Mouse (Mus musculus): ENCODE measurements around the gene Def8. TPM values are rescaled to one million over a fixed set of nuclear protein-coding genes. Genes with fewer than 3 reads are reported as not detected.

Gene Def8
- 11.2 and 11.6 TPM in 2 replicates for polyA plus RNA-seq (2015; fragmentation: Nextera tagmentation; extraction: Ambion mirVana)

- TF ChIP-seq CTCF (IDR thresholded peaks at IDR 0.05) (no peak), EP300 (IDR thresholded peaks at IDR 0.05) (no peak)
- H3K9me3 ChIP-seq (ENCODE audit: low read length): peaks cover 7% of the 10 kb centered on the region; the same call in 1 of the 2 replicates
- 69% methylated on average over 7 of the region's 7 CpGs for WGBS
- H3K9ac ChIP-seq (replicated peaks; ENCODE audit: low read depth): no peak within 1 kb of the TSS
- no peak within 1 kb of the TSS for H3K27ac ChIP-seq (ENCODE audit: low read length)
- H3K27me3 ChIP-seq (replicated peaks; ENCODE audit: insufficient read depth, low read length): no peaks in the 10 kb centered on the region
- no peak within 1 kb of the TSS; the same call in 1 of the 2 replicates for H3K4me3 ChIP-seq (ENCODE audit: low read depth, low read length)
- H3K4me1 ChIP-seq (ENCODE audit: insufficient read depth, low read depth, low read length): no peaks in the 10 kb centered on the region
- DNase-seq (ENCODE audit: low spot score) (no peak), ATAC-seq (no peak)
- peak within 1 kb of the TSS; percentile 48 for H3K4me2 ChIP-seq (replicated peaks; ENCODE audit: low read depth, low read length)
- H3K36me3 ChIP-seq (ENCODE audit: insufficient read depth, low read length): no peaks in the 10 kb centered on the region
Observed at GRCm38 (mm10) chr8:123423441-123423840, at the start of gene Def8. Def8 (plus strand) TSS chr8:123423527.

DNA sequence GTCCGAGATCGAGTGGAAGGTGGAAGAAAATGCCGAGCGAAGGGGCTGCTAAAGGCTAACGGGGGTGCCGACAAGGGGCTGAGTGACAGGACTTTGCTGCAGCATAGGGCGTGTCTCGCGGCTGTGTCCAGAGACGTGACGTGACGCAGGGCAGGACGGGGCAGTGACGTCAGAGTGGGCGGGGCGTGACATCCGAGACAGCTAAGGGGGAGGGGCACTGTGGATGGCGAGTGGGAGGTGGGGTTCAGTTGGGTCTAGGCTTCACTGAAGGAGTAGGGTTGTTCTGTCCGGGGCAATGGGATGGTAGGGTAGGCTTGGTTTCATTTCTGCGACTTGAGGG, 49.1 kb upstream of the Def8 start:
- Histone ChIP-seq H3K4me2 (replicated peaks; ENCODE audit: low read depth, low read length) (peak overlapping the region; percentile 89), H3K27me3 (replicated peaks; ENCODE audit: insufficient read depth, low read length) (no peaks in the 10 kb centered on the region), H3K9me3 (ENCODE audit: low read length) (no peaks in the 10 kb centered on the region), H3K9ac (replicated peaks; ENCODE audit: low read depth) (peak overlapping the region; percentile 94), H3K4me3 (ENCODE audit: low read depth, low read length) (peak overlapping the region; percentile 90), H3K27ac (ENCODE audit: low read length) (peak overlapping the region; percentile 98), H3K4me1 (ENCODE audit: insufficient read depth, low read depth, low read length) (peaks cover 15% of the 10 kb centered on the region; the same call in 1 of the 2 replicates), H3K36me3 (ENCODE audit: insufficient read depth, low read length) (0 out of 2 replicates have a peak, but pooled peaks cover 3% of the 10 kb centered on the region)
- TF ChIP-seq CTCF (IDR thresholded peaks at IDR 0.05) (no peak), EP300 (IDR thresholded peaks at IDR 0.05) (no peak)
- DNase-seq (ENCODE audit: low spot score) (peak; percentile 96), ATAC-seq (peak; percentile 86)
- WGBS: 3% methylated on average over 19 of the region's 20 CpGs

- Histone ChIP-seq H3K36me3 (ENCODE audit: insufficient read depth, low read length) (0 out of 2 replicates have a peak, but pooled peaks cover 3% of the 10 kb centered on the region), H3K27me3 (replicated peaks; ENCODE audit: insufficient read depth, low read length) (no peaks in the 10 kb centered on the region), H3K4me2 (replicated peaks; ENCODE audit: low read depth, low read length) (no peak overlapping the region), H3K4me1 (ENCODE audit: insufficient read depth, low read depth, low read length) (peaks cover 15% of the 10 kb centered on the region; the same call in 1 of the 2 replicates), H3K4me3 (ENCODE audit: low read depth, low read length) (no peak overlapping the region), H3K9me3 (ENCODE audit: low read length) (no peaks in the 10 kb centered on the region), H3K27ac (ENCODE audit: low read length) (no peak overlapping the region), H3K9ac (replicated peaks; ENCODE audit: low read depth) (no peak overlapping the region)
- DNase-seq (ENCODE audit: low spot score) (no peak), ATAC-seq (no peak)
- 89% methylated on average over 10 of the region's 10 CpGs for whole genome bisulfite sequencing
- TF ChIP-seq EP300 (IDR thresholded peaks at IDR 0.05) (no peak), CTCF (IDR thresholded peaks at IDR 0.05) (no peak)
Observed at GRCm38 (mm10) chr8:123375701-123376100, 47.6 kb upstream of the Def8 start.

- no peak for DNase-seq (ENCODE audit: low spot score)
- H3K9ac ChIP-seq (replicated peaks; ENCODE audit: low read depth): no peak overlapping the region
- H3K4me3 ChIP-seq (ENCODE audit: low read depth, low read length): no peak overlapping the region
- no peaks in the 10 kb centered on the region for H3K27me3 ChIP-seq (replicated peaks; ENCODE audit: insufficient read depth, low read length)
- no peaks in the 10 kb centered on the region for H3K9me3 ChIP-seq (ENCODE audit: low read length)
- H3K4me2 ChIP-seq (replicated peaks; ENCODE audit: low read depth, low read length): no peak overlapping the region
- peaks cover 15% of the 10 kb centered on the region; the same call in 1 of the 2 replicates for H3K4me1 ChIP-seq (ENCODE audit: insufficient read depth, low read depth, low read length)
- TF ChIP-seq EP300 (IDR thresholded peaks at IDR 0.05) (no peak), CTCF (IDR thresholded peaks at IDR 0.05) (no peak)
- 0 out of 2 replicates have a peak, but pooled peaks cover 3% of the 10 kb centered on the region for H3K36me3 ChIP-seq (ENCODE audit: insufficient read depth, low read length)
- no peak overlapping the region for H3K27ac ChIP-seq (ENCODE audit: low read length)
- ATAC-seq: no peak
- WGBS: 84% methylated on average over 8 of the region's 8 CpGs
Observed at GRCm38 (mm10) chr8:123376106-123376505, 47.2 kb upstream of the Def8 start.

- Histone ChIP-seq H3K36me3 (ENCODE audit: insufficient read depth, low read length) (peaks cover 34% of the 10 kb centered on the region), H3K4me3 (ENCODE audit: low read depth, low read length) (no peak overlapping the region), H3K9ac (replicated peaks; ENCODE audit: low read depth) (no peak overlapping the region), H3K27me3 (replicated peaks; ENCODE audit: insufficient read depth, low read length) (no peaks in the 10 kb centered on the region), H3K9me3 (ENCODE audit: low read length) (no peaks in the 10 kb centered on the region), H3K4me2 (replicated peaks; ENCODE audit: low read depth, low read length) (no peak overlapping the region), H3K4me1 (ENCODE audit: insufficient read depth, low read depth, low read length) (no peaks in the 10 kb centered on the region), H3K27ac (ENCODE audit: low read length) (no peak overlapping the region)
- WGBS: 91% methylated on average over 4 of the region's 4 CpGs
- no peak for TF ChIP-seq CTCF (IDR thresholded peaks at IDR 0.05)
- TF ChIP-seq EP300 (IDR thresholded peaks at IDR 0.05): no peak
- ATAC-seq: no peak
- no peak for DNase-seq (ENCODE audit: low spot score)
Observed at GRCm38 (mm10) chr8:123381711-123382110, 41.6 kb upstream of the Def8 start.

GRCm38 (mm10) chr8:123382516-123382915, 40.8 kb upstream of the Def8 start:
- Histone ChIP-seq H3K9me3 (ENCODE audit: low read length) (no peaks in the 10 kb centered on the region), H3K27ac (ENCODE audit: low read length) (no peak overlapping the region), H3K36me3 (ENCODE audit: insufficient read depth, low read length) (peaks cover 43% of the 10 kb centered on the region), H3K27me3 (replicated peaks; ENCODE audit: insufficient read depth, low read length) (no peaks in the 10 kb centered on the region), H3K4me3 (ENCODE audit: low read depth, low read length) (no peak overlapping the region), H3K9ac (replicated peaks; ENCODE audit: low read depth) (no peak overlapping the region), H3K4me1 (ENCODE audit: insufficient read depth, low read depth, low read length) (no peaks in the 10 kb centered on the region), H3K4me2 (replicated peaks; ENCODE audit: low read depth, low read length) (no peak overlapping the region)
- ATAC-seq (no peak), DNase-seq (ENCODE audit: low spot score) (no peak)
- no peak for TF ChIP-seq EP300 (IDR thresholded peaks at IDR 0.05)
- no peak for TF ChIP-seq CTCF (IDR thresholded peaks at IDR 0.05)
- 80% methylated on average over 8 of the region's 8 CpGs for WGBS
